Mouse (Mus musculus) liver, adult 2 months (tissue): ENCODE measurements around the gene Col25a1.

Source experiments
- CTCF ChIP-seq: fragments of 200-500 bp; IDR thresholded peaks from 2 replicates; pipeline ENCODE4 v1.5.1; 2011; ENCODE audit warnings: low read depth, low read length, control low read depth
- POLR2A ChIP-seq: fragments of 200-500 bp; IDR thresholded peaks from 2 replicates; pipeline ENCODE4 v1.6.1; 2011; ENCODE audit warnings: low read length, control low read depth; ENCODE audit not compliant: insufficient read depth; ENCODE audit errors: extremely low read depth

DNA sequence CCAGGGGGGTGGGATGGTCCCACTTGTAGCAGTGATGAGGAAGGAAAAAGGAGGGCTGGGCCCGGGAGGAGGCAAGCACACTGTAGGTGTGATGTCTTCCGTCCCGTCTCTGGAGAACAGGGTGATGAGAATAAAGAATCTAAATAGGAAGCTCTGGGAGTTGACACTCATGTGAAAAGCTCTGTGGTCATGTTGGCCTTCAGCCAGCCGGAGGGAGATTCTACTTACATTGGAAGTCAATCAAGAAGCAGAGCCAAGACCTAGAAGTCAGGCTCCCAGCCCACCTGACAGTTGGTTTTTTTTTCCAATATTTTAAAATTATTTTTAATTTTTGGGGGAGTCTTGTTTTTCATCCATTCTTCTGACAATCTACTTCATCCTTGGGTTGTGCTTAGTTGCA lies 297.5 kb downstream of the Col25a1 start:
- TF ChIP-seq CTCF (no peak), POLR2A (no peak)
